Mouse (Mus musculus): ENCODE measurements around the gene Igdcc4. TPM values are rescaled to one million over a fixed set of nuclear protein-coding genes. Genes with fewer than 3 reads are reported as not detected.
"Not testable (repeated sequence)": the region's sequence is repeated elsewhere in the genome, so short reads cannot be mapped to it uniquely, and the experiment has no call there.

Igdcc4 gene
- 8.3 and 10.4 TPM in 2 replicates for polyA plus RNA-seq (2016; fragmentation: Nextera tagmentation; extraction: Ambion mirVana)

DNA sequence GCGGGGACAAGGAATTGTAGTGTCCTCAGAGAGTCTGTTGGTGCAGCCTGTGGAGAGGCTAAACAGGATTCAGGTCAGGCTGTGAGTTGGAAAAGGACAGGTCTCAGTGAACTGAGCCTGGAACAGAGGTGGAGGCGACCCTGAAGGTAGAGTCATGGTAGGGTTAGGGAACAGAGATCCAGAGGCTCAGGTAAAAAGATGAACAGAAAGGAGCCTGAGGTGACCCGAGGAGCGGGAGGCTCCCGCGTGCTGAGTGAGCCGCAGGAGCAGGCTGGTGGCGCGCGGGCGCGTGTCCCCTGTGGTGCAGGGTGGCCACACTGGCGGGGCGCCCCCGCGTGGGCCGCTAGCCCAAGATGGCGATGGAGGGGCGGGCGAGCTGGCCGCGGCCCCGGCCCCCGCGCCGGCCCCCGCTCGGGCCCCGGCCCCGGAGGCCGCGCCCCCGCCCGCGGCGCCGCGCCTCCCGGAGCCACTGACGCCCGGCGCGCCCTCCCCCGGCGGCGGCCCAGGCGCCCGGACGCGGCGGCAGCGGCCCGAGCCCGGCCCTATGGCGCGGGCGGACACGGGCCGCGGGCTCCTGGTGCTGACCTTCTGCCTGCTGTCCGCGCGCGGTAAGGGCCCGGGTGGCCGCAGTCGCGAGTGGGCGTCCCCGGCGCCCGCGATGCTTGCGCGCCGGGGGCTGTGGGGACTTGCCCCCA, at the start of gene Igdcc4:
Igdcc4 (plus strand) TSS at position 496 of the 695 bp plus-strand sequence.
- peak within 1 kb of the TSS; percentile 91 for H3K4me3 ChIP-seq
- peak within 1 kb of the TSS; percentile 94 for H3K27ac ChIP-seq
- peaks cover 34% of the 10 kb centered on the region for H3K4me1 ChIP-seq (replicated peaks)
- H3K9me3 ChIP-seq: peaks cover 5% of the 10 kb centered on the region; the same call in 1 of the 2 replicates
- DNase-seq (ENCODE audit: low spot score): peak; percentile 50
- no peaks in the 10 kb centered on the region for H3K36me3 ChIP-seq
- WGBS: 5% methylated on average over 71 of the region's 76 CpGs
- peaks cover 23% of the 10 kb centered on the region for H3K27me3 ChIP-seq (ENCODE audit: insufficient read depth, poor library complexity, severe bottlenecking)

GRCm38 (mm10) chr9:65064251-65064650, 37.0 kb upstream of the Igdcc4 start:
- peaks cover 95% of the 10 kb centered on the region for H3K36me3 ChIP-seq
- no peaks in the 10 kb centered on the region for H3K27me3 ChIP-seq (ENCODE audit: insufficient read depth, poor library complexity, severe bottlenecking)
- WGBS: 89% methylated on average over 7 of the region's 7 CpGs

GRCm38 (mm10) chr9:65070587-65070986, 30.7 kb upstream of the Igdcc4 start:
- Histone ChIP-seq H3K4me1 (replicated peaks) (no peaks in the 10 kb centered on the region), H3K9me3 (no peaks in the 10 kb centered on the region), H3K27me3 (ENCODE audit: insufficient read depth, poor library complexity, severe bottlenecking) (no peaks in the 10 kb centered on the region), H3K4me3 (no peak overlapping the region), H3K27ac (no peak overlapping the region), H3K36me3 (peaks cover 99% of the 10 kb centered on the region)
- WGBS: 92% methylated on average over 3 of the region's 3 CpGs
- no peak for DNase-seq (ENCODE audit: low spot score)

More at GRCm38 (mm10) chr9:65064251-65064650, 37.0 kb upstream of the Igdcc4 start:
- Histone ChIP-seq H3K27ac (no peak overlapping the region), H3K9me3 (no peaks in the 10 kb centered on the region), H3K4me3 (no peak overlapping the region), H3K4me1 (replicated peaks) (no peaks in the 10 kb centered on the region)
- DNase-seq (ENCODE audit: low spot score): no peak

- no peak overlapping the region for H3K4me3 ChIP-seq
- no peak for DNase-seq (ENCODE audit: low spot score)
- H3K27me3 ChIP-seq (ENCODE audit: insufficient read depth, poor library complexity, severe bottlenecking): no peaks in the 10 kb centered on the region
- no peaks in the 10 kb centered on the region for H3K4me1 ChIP-seq (replicated peaks)
- peaks cover 99% of the 10 kb centered on the region for H3K36me3 ChIP-seq
- no peak overlapping the region for H3K27ac ChIP-seq
- 70% methylated on average over 9 of the region's 9 CpGs for WGBS
- H3K9me3 ChIP-seq: no peaks in the 10 kb centered on the region
Measured at GRCm38 (mm10) chr9:65073555-65073954, 27.7 kb upstream of the Igdcc4 start.

DNA sequence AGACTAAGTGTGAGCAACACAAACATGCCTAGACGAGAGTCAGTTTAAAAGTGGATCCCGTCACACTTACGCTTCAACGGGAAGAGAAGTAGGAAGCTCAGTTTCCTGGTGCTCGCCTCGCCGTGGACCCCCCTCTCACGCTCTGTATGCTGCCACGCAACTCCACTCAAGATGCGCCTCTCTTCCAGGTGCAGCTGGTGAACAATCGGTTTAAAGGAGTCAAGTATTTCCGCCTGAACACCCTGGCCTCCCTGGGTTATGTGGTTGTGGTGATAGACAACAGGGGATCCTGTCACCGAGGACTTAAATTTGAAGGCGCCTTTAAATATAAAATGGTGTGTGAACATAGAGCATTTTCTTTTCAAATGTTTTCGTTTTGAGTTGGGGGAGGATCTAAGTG, 27.0 kb upstream of the Igdcc4 start:
- H3K27me3 ChIP-seq (ENCODE audit: insufficient read depth, poor library complexity, severe bottlenecking): no peaks in the 10 kb centered on the region
- H3K4me3 ChIP-seq: no peak overlapping the region
- peaks cover 99% of the 10 kb centered on the region for H3K36me3 ChIP-seq
- H3K27ac ChIP-seq: no peak overlapping the region
- 90% methylated on average over 15 of the region's 15 CpGs for WGBS
- H3K4me1 ChIP-seq (replicated peaks): no peaks in the 10 kb centered on the region
- no peaks in the 10 kb centered on the region for H3K9me3 ChIP-seq
- DNase-seq (ENCODE audit: low spot score): no peak

DNA sequence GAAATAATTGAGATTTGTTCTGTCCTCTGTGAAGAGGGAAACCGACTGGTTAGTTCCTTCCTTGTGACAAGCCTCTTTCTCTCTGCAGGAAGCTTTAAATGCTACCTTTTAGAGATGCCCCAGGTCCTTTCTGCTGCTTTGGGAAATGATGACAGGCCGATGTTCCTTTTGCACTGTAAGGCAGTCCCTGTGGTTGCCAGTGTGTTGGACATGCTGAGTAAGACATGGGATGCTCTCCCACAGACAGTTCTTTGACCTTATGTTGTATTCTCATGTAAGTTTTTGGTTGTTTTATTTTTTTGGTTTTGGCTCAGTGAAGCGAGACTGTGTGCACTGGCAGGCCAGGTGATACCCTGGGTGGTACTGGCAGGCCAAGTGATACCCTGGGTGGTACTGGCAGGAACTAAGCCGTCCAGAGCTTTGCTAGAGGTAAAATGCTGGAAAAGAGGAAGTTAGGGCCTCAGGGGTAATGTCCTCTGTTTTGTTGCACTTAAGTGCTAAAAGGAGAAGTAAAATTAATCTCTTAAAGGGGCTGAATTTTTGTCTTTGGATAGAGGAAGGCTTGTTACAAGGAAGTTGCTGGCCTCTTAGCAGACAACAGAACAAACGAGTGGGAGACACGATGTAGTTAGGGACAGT, 26.3 kb upstream of the Igdcc4 start:
- DNase-seq (ENCODE audit: low spot score): no peak
- H3K9me3 ChIP-seq: no peaks in the 10 kb centered on the region
- no peak overlapping the region for H3K4me3 ChIP-seq
- H3K27ac ChIP-seq: no peak overlapping the region
- WGBS: 90% methylated on average over 6 of the region's 6 CpGs
- no peaks in the 10 kb centered on the region for H3K4me1 ChIP-seq (replicated peaks)
- no peaks in the 10 kb centered on the region for H3K27me3 ChIP-seq (ENCODE audit: insufficient read depth, poor library complexity, severe bottlenecking)
- H3K36me3 ChIP-seq: peaks cover 99% of the 10 kb centered on the region

GRCm38 (mm10) chr9:65077536-65077935, 23.8 kb upstream of the Igdcc4 start:
- Histone ChIP-seq H3K36me3 (peaks cover 100% of the 10 kb centered on the region), H3K27ac (no peak overlapping the region), H3K9me3 (no peaks in the 10 kb centered on the region), H3K27me3 (ENCODE audit: insufficient read depth, poor library complexity, severe bottlenecking) (no peaks in the 10 kb centered on the region), H3K4me1 (replicated peaks) (no peaks in the 10 kb centered on the region), H3K4me3 (no peak overlapping the region)
- DNase-seq (ENCODE audit: low spot score): no peak
- 91% methylated on average over 5 of the region's 5 CpGs for WGBS

DNA sequence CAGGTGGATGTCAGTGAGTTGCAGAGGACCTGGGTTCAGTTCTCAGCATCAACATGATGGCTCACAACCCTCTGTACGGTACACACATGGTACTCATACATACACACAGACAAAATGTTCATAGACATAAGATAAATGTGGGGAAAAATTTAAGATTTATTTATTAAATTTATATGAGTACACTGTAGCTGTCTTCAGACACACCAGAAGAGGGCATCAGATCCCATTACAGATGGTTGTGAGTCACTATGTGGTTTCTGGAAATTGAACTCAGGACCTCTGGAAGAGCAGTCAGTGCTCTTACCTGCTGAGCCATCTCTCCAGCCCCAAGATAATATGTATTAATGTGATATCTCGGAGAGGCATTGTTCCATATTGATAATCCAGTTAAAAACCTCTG, 21.1 kb upstream of the Igdcc4 start:
- not testable (repeated sequence) for H3K4me1 ChIP-seq (replicated peaks); H3K4me3 ChIP-seq; H3K9me3 ChIP-seq; H3K27ac ChIP-seq; H3K27me3 ChIP-seq (ENCODE audit: insufficient read depth, poor library complexity, severe bottlenecking); DNase-seq (ENCODE audit: low spot score)
- WGBS: 93% methylated on average over 2 of the region's 2 CpGs
- peaks cover 97% of the 10 kb centered on the region for H3K36me3 ChIP-seq

- Histone ChIP-seq H3K4me1 (replicated peaks) (no peaks in the 10 kb centered on the region), H3K9me3 (no peaks in the 10 kb centered on the region), H3K4me3 (no peak overlapping the region), H3K36me3 (peaks cover 66% of the 10 kb centered on the region), H3K27ac (no peak overlapping the region), H3K27me3 (ENCODE audit: insufficient read depth, poor library complexity, severe bottlenecking) (no peaks in the 10 kb centered on the region)
- DNase-seq (ENCODE audit: low spot score): no peak
- 94% methylated on average over 18 of the region's 18 CpGs for WGBS
Measured at GRCm38 (mm10) chr9:65083075-65083765, 18.1 kb upstream of the Igdcc4 start.

- H3K9me3 ChIP-seq: no peaks in the 10 kb centered on the region
- no peaks in the 10 kb centered on the region for H3K27me3 ChIP-seq (ENCODE audit: insufficient read depth, poor library complexity, severe bottlenecking)
- 86% methylated on average over 7 of the region's 7 CpGs for WGBS
- H3K27ac ChIP-seq: no peak overlapping the region
- peaks cover 55% of the 10 kb centered on the region for H3K36me3 ChIP-seq
- DNase-seq (ENCODE audit: low spot score): no peak
- no peak overlapping the region for H3K4me3 ChIP-seq
- H3K4me1 ChIP-seq (replicated peaks): no peaks in the 10 kb centered on the region
Measured at GRCm38 (mm10) chr9:65084198-65084807, 17.0 kb upstream of the Igdcc4 start.

GRCm38 (mm10) chr9:65085270-65085669, 16.0 kb upstream of the Igdcc4 start:
- Histone ChIP-seq H3K4me3 (no peak overlapping the region), H3K4me1 (replicated peaks) (peaks cover 6% of the 10 kb centered on the region; the same call in 1 of the 2 replicates), H3K27me3 (ENCODE audit: insufficient read depth, poor library complexity, severe bottlenecking) (no peaks in the 10 kb centered on the region), H3K27ac (no peak overlapping the region), H3K36me3 (peaks cover 46% of the 10 kb centered on the region), H3K9me3 (no peaks in the 10 kb centered on the region)
- DNase-seq (ENCODE audit: low spot score): no peak
- 92% methylated on average over 1 of the region's 1 CpGs for WGBS

DNA sequence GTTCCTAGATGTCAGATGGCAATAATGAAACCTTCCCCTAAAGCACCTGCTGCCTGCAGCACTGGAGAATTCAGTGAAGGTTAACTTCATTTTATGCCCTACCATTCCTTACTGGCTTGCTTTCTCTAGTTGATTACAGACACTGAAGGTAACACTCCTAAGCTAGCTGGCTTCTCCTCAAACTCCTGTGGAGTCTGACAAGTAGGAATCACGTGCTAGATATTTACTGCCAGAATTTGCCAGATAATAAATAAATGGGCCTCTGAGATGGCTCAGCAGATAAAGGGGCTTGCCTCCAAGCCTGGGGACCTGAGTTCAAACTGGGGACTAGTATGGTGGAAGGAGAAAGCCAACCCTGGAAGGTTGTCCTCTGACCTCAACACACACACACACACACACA, 14.5 kb upstream of the Igdcc4 start:
- WGBS: 83% methylated on average over 1 of the region's 1 CpGs
- Histone ChIP-seq H3K4me1 (replicated peaks) (peaks cover 6% of the 10 kb centered on the region; the same call in 1 of the 2 replicates), H3K36me3 (peaks cover 30% of the 10 kb centered on the region), H3K27ac (no peak overlapping the region), H3K4me3 (no peak overlapping the region), H3K27me3 (ENCODE audit: insufficient read depth, poor library complexity, severe bottlenecking) (no peaks in the 10 kb centered on the region), H3K9me3 (no peaks in the 10 kb centered on the region)
- DNase-seq (ENCODE audit: low spot score): no peak
